Mouse (Mus musculus): ENCODE measurements around the gene Vamp8. TPM values are rescaled to one million over a fixed set of nuclear protein-coding genes. Genes with fewer than 3 reads are reported as not detected.

Vamp8 gene
- total and polyA plus RNA-seq, 2 experiments from 2014 or later: 6.0 to 23.7 TPM

- Histone ChIP-seq H3K27me3 (ENCODE audit: insufficient read depth, low read length) (no peaks in the 10 kb centered on the region), H3K4me1 (ENCODE audit: insufficient read depth, low read length) (peaks cover 10% of the 10 kb centered on the region; the same call in 1 of the 2 replicates), H3K36me3 (ENCODE audit: insufficient read depth, low read length) (peaks cover 36% of the 10 kb centered on the region), H3K4me2 (ENCODE audit: low read depth, low read length, poor library complexity, severe bottlenecking) (no peak overlapping the region), H3K9me3 (ENCODE audit: low read length) (no peaks in the 10 kb centered on the region), H3K9ac (replicated peaks; ENCODE audit: low read length, poor library complexity, severe bottlenecking) (no peak overlapping the region), H3K4me3 (ENCODE audit: low read depth, low read length) (no peak overlapping the region), H3K27ac (ENCODE audit: low read depth, low read length) (no peak overlapping the region)
- ATAC-seq (ENCODE audit: low FRiP score) (no peak), DNase-seq (ENCODE audit: low spot score) (no peak)
- no peak for TF ChIP-seq CTCF (IDR thresholded peaks at IDR 0.05)
- WGBS: 91% methylated on average over 1 of the region's 1 CpGs
Observed at GRCm38 (mm10) chr6:72419806-72420205, 29.3 kb upstream of the Vamp8 start.

GRCm38 (mm10) chr6:72418279-72418678 is 27.8 kb upstream of the Vamp8 start:
- Histone ChIP-seq H3K9ac (replicated peaks; ENCODE audit: low read length, poor library complexity, severe bottlenecking) (no peak overlapping the region), H3K4me3 (ENCODE audit: low read depth, low read length) (no peak overlapping the region), H3K4me1 (ENCODE audit: insufficient read depth, low read length) (peaks cover 10% of the 10 kb centered on the region; the same call in 1 of the 2 replicates), H3K36me3 (ENCODE audit: insufficient read depth, low read length) (peaks cover 26% of the 10 kb centered on the region), H3K27ac (ENCODE audit: low read depth, low read length) (no peak overlapping the region), H3K27me3 (ENCODE audit: insufficient read depth, low read length) (no peaks in the 10 kb centered on the region), H3K9me3 (ENCODE audit: low read length) (no peaks in the 10 kb centered on the region), H3K4me2 (ENCODE audit: low read depth, low read length, poor library complexity, severe bottlenecking) (no peak overlapping the region)
- no peak for DNase-seq (ENCODE audit: low spot score)
- no peak for TF ChIP-seq CTCF (IDR thresholded peaks at IDR 0.05)
- ATAC-seq (ENCODE audit: low FRiP score): no peak
- WGBS: 96% methylated on average over 4 of the region's 4 CpGs

- H3K36me3 ChIP-seq (ENCODE audit: insufficient read depth, low read length): peaks cover 22% of the 10 kb centered on the region
- no peak for DNase-seq (ENCODE audit: low spot score)
- ATAC-seq (ENCODE audit: low FRiP score): no peak
- H3K9me3 ChIP-seq (ENCODE audit: low read length): no peaks in the 10 kb centered on the region
- no peaks in the 10 kb centered on the region for H3K27me3 ChIP-seq (ENCODE audit: insufficient read depth, low read length)
- H3K4me1 ChIP-seq (ENCODE audit: insufficient read depth, low read length): peaks cover 10% of the 10 kb centered on the region; the same call in 1 of the 2 replicates
- peak overlapping the region; percentile 8; the same call in 1 of the 2 replicates for H3K9ac ChIP-seq (replicated peaks; ENCODE audit: low read length, poor library complexity, severe bottlenecking)
- 91% methylated on average over 7 of the region's 7 CpGs for WGBS
- no peak overlapping the region for H3K4me3 ChIP-seq (ENCODE audit: low read depth, low read length)
- no peak overlapping the region for H3K27ac ChIP-seq (ENCODE audit: low read depth, low read length)
- no peak for TF ChIP-seq CTCF (IDR thresholded peaks at IDR 0.05)
- no peak overlapping the region for H3K4me2 ChIP-seq (ENCODE audit: low read depth, low read length, poor library complexity, severe bottlenecking)
Observed at GRCm38 (mm10) chr6:72415964-72416772, 25.7 kb upstream of the Vamp8 start.

- Histone ChIP-seq H3K4me2 (ENCODE audit: low read depth, low read length, poor library complexity, severe bottlenecking) (peak overlapping the region; percentile 73), H3K4me1 (ENCODE audit: insufficient read depth, low read length) (peaks cover 10% of the 10 kb centered on the region; the same call in 1 of the 2 replicates), H3K9ac (replicated peaks; ENCODE audit: low read length, poor library complexity, severe bottlenecking) (0 out of 2 replicates have a peak overlapping the region, but pooled peaks have one; percentile 0), H3K36me3 (ENCODE audit: insufficient read depth, low read length) (peaks cover 16% of the 10 kb centered on the region), H3K27ac (ENCODE audit: low read depth, low read length) (no peak overlapping the region), H3K4me3 (ENCODE audit: low read depth, low read length) (peak overlapping the region; percentile 74), H3K9me3 (ENCODE audit: low read length) (no peaks in the 10 kb centered on the region), H3K27me3 (ENCODE audit: insufficient read depth, low read length) (no peaks in the 10 kb centered on the region)
- no peak for ATAC-seq (ENCODE audit: low FRiP score)
- DNase-seq (ENCODE audit: low spot score): no peak
- 0 out of 2 replicates have a peak, but pooled peaks have one; percentile 8 for TF ChIP-seq CTCF (IDR thresholded peaks at IDR 0.05)
- WGBS: 82% methylated on average over 5 of the region's 5 CpGs
Observed at GRCm38 (mm10) chr6:72415181-72415580, 24.7 kb upstream of the Vamp8 start.

- Histone ChIP-seq H3K36me3 (ENCODE audit: insufficient read depth, low read length) (peaks cover 15% of the 10 kb centered on the region), H3K27ac (ENCODE audit: low read depth, low read length) (no peak within 1 kb of the TSS), H3K4me2 (ENCODE audit: low read depth, low read length, poor library complexity, severe bottlenecking) (peak within 1 kb of the TSS; percentile 73), H3K27me3 (ENCODE audit: insufficient read depth, low read length) (no peaks in the 10 kb centered on the region), H3K4me3 (ENCODE audit: low read depth, low read length) (peak within 1 kb of the TSS; percentile 74), H3K9ac (replicated peaks; ENCODE audit: low read length, poor library complexity, severe bottlenecking) (peak within 1 kb of the TSS; percentile 74), H3K4me1 (ENCODE audit: insufficient read depth, low read length) (peaks cover 10% of the 10 kb centered on the region; the same call in 1 of the 2 replicates), H3K9me3 (ENCODE audit: low read length) (no peaks in the 10 kb centered on the region)
- DNase-seq (ENCODE audit: low spot score): peak; percentile 95
- WGBS: 1% methylated on average over 33 of the region's 33 CpGs
- peak; percentile 37 for TF ChIP-seq CTCF (IDR thresholded peaks at IDR 0.05)
- ATAC-seq (ENCODE audit: low FRiP score): peak; percentile 93
Observed at GRCm38 (mm10) chr6:72414076-72414756, 23.7 kb upstream of the Vamp8 start, which contains the start of gene Ggcx. TSS of gene Ggcx (plus strand) at chr6:72414308.

Data from midbrain, postnatal 0 days (tissue).